Mouse (Mus musculus): Measurements from ENCODE around the gene Zswim7. TPM values are rescaled to one million over a fixed set of nuclear protein-coding genes. Genes with fewer than 3 reads are reported as not detected.
A peak's percentile ranks its signal among the peaks of the same experiment; 100 is the strongest.
"Not testable (repeated sequence)": the region's sequence is repeated elsewhere in the genome, so short reads cannot be mapped to it uniquely, and the experiment has no call there.

The Zswim7 gene
- 1 to 10 TPM; 9.6 to 9.7 TPM for polyA plus RNA-seq (2017; shearing (Covaris generic))

DNA sequence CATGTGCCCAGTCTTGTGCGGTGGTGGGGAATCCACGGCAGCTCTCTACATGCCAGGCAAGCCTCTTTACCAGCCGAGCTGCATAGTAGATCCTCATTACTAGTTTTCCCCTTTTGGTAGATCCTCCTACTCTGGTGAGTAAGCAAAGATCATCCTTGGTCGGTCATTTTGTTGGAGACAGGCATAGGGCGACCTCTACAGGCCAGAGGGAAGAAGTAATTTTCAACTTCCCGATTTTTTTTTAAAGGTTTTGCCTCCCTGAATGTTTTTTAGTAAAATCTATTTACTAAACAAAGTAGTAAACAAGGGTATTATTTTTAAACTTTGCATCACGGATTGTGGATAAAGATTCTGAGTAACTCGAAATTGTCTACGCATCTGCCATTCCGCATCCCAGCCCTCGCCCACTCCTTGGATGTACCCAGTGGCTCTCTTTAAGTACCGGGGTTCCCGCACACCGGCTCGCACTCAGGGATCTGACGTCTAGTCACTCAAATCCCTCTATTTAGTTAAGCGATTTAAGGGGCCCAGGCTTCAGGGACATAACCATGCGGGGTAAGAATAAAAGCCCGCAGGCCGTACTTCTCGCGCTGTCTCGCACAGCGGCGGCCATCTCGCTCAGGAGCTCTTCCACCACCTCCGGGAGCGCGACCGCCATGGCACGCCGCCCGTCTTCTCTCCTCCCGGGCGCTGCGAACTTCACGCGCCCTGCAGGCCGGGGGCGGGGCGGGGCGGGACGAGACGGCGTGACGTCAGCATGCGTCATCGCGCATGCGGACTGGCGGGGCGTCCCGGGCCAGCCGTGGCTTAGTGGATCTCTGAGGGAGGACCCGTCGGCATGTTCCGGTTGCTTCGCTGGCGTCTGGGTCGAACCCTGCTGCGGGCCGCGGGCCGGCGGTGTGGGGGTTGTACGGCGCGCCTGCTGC lies at the start of gene Zswim7, which contains the start of gene Ttc19:
Zswim7 (minus strand) TSS at position 701 of the 926 bp plus-strand sequence.
Ttc19 (plus strand) TSS at position 799 of the 926 bp plus-strand sequence.
- ATAC-seq, result peak; percentile 85

DNA sequence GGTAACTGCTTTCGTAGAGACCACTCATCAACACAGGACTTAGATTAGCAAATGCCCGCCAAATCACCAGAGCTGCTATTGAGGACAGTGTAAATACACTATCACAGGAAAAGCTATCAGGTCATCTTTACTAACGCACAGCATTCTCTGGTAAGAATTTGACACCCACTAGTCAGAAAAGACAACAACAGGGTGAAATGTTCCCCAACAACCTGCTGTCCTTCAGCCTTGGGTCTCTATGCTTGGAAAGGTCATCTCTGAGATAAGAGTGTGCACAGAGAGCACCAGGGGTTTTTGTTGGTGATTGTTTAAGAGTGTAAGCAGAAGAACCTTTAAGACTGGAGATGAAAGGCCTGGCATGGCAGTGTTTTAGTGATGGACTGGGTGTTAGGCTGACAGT lies 42.5 kb upstream of the Zswim7 start:
- no peak for ATAC-seq

DNA sequence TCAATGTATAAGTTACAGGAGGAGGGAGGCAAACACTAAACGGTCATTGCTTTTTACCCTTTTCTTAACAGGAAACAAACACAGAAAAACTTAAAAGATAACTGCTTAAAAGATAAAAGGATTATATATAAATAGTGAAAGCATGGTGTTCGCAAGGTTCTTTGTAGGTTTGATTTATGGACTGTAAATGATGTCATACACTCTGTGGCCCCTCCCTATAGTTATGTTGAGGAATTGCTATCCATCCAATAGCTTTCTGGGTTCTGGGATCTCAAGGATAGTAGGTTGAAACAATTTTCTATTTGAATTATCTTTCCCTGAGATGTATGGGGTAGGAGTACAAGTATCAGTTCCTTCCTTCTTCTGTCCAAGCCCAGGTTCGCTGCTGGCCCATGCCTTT lies 38.9 kb upstream of the Zswim7 start:
- ATAC-seq, result no peak

DNA sequence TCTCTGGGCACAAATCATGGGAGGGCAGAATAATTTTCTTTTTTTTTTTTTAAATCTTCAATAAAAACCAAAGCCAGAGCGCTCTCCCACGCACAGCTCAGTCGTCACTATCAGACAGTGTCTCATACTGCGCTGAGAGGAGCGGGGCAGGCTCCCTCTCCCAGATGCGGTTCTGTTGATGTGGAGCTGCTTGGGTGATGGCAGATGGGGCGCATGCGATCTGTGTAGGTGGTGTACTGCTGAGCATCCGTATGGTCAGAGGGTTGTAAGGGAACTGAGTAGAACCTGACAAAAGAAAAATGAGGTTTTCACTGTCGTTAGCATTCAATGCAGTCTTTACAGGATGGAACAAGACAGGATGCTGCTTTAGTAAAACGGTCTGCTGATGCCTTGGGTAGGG lies 36.6 kb upstream of the Zswim7 start:
- no peak for ATAC-seq

GRCm38 (mm10) chr11:62314984-62315383 lies 33.8 kb upstream of the Zswim7 start:
- ATAC-seq, result no peak

DNA sequence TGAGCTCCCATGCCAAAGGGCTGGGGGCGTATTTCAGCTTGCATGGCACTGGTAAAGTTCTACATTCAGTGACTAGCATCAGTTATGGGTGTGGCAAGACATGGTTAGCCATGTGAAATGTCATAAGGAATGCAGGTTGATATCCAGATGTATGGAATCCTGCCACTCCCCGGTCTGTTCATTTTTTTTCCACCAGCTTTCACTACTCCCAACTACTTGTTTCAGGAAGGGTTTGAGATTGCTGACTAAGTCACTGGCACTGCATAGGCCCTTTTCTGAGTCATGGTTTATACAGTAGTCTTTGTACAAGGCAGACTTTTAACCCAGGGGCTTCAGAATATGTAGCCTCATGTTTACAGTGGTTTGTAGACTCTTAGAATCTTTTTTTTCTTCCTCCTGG lies 28.1 kb upstream of the Zswim7 start:
- no peak for ATAC-seq

- ATAC-seq, result no peak
Measured at GRCm38 (mm10) chr11:62305866-62306265, 24.7 kb upstream of the Zswim7 start.

DNA sequence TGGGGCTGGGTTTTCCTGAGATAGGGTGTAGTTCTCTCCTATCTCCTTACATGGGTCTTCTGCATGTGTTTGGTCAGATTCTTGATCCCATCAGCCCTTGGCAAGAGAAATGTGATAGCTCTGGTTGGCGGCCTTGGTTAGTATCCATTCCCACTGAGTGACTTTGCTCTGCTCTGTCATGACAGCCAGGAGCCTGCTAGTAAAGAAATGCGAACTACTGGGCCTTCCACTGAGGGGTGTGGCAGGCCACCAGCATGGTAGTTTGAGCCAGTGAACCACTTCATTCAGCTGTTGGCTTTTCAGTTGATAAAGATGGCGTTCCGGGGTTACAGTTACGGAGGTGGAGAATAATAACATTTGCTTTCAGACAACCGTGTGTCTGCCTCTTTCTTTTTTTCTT lies 17.7 kb upstream of the Zswim7 start:
- ATAC-seq, result no peak

- no peak for ATAC-seq
Measured at GRCm38 (mm10) chr11:62294121-62294520, 12.9 kb upstream of the Zswim7 start.

- no peak for ATAC-seq
Measured at GRCm38 (mm10) chr11:62287700-62288099, 6.5 kb upstream of the Zswim7 start.

- ATAC-seq, result no peak
Measured at GRCm38 (mm10) chr11:62285020-62285419, 3.8 kb upstream of the Zswim7 start.

- not testable (repeated sequence) for ATAC-seq
Measured at GRCm38 (mm10) chr11:62284020-62284419, 2.8 kb upstream of the Zswim7 start.

GRCm38 (mm10) chr11:62281601-62281997 lies 424 bp upstream of the Zswim7 start:
- no peak for ATAC-seq

GRCm38 (mm10) chr11:62278027-62278426 lies 3.1 kb downstream of the Zswim7 start:
- no peak for ATAC-seq

GRCm38 (mm10) chr11:62277086-62277485 lies 4.1 kb downstream of the Zswim7 start:
- no peak for ATAC-seq

- ATAC-seq, result no peak
Measured at GRCm38 (mm10) chr11:62270851-62271250, 10.3 kb downstream of the Zswim7 start.

GRCm38 (mm10) chr11:62269097-62269496 lies 12.1 kb downstream of the Zswim7 start:
- ATAC-seq, result no peak

DNA sequence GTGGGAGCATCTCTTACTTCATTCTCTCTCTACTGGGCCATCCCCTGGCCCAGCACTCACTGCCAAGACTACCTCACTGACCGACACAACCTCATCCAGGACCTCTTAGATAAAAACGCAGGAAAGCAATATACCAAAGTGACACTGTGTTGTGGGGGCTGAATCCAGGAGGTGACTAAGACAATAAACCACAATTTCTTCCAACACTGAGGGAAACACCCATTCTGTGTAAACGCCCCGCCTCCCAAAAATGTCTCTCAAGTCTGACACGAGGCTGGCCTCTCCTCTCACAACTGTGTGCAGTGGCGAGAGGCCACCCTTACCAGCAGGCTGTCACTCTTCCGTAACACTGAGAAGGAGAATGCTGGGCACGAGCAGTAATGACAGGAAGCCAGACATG lies 12.8 kb downstream of the Zswim7 start:
- no peak for ATAC-seq

DNA sequence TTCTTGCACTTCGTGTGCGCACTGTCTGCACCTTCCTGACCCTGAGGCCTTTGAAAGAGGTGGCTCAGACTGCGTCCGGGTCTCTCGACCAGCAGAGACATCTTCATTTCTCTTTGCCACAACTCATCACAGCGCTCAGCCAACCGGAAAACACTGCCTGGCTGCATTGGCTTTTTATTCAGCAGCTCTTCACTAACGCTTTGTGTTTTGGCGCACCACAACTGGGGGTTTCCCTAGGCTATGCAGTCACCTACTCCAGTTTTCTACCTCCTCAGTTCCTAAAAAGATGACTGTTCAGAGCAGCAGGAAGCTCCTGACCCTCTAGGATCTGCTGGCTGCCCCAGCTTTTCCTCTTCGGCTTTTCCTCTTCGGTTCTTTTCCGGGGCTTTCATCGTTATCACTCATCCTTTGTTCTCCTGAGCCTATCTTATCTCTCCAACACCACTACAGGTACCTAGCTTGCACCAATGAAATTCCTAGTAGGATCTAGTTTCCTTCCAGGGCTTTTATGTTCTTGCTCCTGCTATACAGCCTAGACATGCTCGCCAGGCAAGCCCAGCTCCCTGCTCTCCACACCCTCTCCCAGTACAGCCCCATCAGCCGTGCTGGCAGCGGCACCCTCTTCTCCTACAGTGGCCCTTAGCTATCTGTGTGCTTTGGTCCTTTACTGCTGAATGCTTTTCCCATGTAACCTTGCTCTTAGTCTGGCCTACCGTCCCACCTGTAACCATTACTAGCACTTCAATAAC lies 14.5 kb downstream of the Zswim7 start:
- no peak for ATAC-seq

DNA sequence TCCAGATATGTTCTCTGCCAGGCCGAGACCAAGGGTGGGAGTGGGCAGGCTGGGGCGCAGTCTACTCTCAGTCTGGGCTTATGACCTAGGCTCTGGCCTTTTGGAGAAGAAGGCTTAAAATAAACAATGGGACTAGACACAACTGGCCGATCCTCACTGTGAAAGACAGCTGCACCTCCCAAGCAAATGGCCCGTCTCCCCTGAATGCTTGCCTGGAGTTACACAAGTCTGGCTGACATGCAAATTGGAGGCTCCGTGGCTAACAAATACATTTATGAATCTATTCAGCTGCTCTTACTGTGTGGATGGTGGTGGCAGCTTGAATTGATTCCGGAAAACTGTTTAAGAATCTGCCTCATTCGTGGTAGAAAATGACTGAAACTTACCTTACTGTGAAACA lies 15.5 kb downstream of the Zswim7 start:
- no peak for ATAC-seq

DNA sequence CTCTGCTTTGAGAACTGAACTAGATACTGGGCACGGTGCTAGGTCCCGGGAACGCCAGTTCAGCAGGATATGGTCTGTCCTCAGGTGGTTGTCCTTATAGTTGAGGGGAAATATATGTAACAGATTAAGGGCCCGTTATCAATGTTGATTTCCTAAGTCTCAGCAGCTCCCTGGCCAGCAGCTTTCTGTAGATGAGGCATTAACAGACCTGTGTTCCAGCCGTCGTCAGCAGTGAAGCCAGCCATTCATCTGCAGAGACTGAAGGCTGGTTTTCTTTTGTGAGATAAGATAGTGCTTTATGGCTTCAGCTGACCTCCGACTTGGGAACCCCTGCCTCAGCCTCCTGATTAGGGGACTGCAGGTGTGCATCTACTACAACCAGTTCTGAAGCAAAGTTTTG lies 17.2 kb downstream of the Zswim7 start:
- ATAC-seq, result no peak

DNA sequence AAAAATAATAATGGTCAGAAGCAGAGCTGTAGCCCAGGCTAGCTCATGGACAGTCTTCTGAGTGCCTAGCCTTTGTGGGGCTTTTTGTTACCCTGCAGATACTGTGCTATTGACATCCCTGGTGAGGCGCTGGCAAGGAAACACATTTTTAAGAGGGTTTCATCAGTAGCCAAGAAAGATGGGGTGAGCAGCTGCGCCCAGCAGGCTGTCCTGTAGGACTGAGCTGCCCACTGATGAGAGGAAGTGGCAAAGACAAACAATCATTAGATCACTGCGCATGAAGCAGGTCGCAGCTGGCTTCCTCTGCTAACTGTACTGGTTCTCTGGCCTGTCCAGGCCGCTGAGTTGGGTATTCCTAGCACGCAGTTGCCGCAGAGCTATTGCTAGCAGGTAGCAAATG lies 17.6 kb downstream of the Zswim7 start:
- ATAC-seq, result no peak

DNA sequence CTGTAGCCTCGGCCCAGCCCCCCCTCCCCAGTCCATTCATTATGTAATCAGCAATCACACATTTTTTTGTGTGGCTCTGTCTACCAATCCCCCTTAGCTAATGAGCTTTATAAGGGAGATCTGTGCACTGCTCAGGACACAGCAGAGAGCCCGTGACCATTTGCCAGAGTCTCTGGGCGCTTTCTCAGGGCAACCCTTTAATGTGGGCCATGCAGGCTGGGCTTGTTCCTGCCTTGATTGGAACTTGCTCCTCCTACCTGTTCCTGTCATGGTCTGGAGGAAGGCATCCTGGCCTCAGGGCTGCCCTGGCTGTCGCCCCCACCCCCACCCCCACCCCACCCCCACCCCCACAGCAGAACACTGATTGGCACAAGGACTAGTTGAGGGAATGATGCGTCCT lies 22.0 kb downstream of the Zswim7 start:
- no peak for ATAC-seq

DNA sequence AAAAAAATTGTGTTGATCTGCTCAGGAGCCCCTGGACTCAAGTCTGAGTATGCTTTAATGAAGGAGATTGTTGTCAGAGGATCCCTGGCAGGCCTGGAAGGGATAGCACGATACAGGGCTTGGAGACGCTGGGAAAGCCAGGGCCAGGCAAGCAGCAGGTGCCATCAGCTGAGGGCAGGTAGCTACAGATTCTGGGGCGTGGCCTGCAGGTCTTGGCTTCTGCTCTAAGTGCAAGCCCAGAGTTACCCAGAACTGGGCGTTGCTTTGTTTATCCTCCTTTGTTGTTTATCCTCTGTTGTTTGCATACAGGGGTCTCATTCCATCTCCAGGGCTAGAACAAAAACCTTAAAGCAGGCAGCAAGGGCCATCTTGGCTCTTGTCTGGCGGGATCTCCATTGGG lies 27.8 kb downstream of the Zswim7 start:
- ATAC-seq, result no peak
